Mouse (Mus musculus): ENCODE results near the gene Hnf1a.

DNA sequence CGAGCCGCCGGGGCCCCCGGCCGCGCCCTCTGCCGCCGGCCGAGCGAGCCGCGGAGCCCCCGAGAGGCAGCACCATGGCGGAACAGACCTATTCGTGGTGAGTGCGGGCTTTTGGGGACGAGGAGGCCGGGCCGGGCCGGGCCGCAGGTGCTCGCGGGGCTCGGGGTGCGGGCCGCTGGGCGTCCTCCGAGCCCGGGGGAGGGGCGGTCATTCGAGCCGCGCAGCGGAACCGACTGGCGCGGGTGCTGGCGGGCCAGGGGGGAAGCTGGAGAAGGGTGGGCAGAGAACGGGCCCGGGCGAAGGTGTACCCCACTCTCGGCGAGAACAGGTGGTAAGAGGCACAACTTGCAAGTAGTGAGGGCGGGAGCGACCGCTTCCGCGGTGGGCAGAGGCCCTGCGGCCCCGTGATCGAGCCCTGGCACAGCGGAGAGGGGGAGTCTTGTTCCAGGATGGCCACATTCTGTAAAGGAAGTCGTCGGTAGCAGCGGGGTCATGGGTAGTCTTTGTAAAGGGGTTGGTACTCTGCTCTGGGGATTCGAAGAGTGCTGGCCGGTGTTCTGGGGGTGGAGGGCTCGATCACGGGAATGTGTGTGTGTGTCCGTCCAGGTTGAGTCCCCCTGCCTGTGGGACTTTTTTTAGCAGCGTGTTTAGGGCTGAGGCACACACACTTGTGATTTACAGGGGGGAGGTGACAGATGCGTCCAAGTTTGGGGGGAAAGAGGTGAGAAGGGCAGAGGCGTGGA, 40.8 kb upstream of the Hnf1a start:
- TF ChIP-seq CTCF (conservative IDR thresholded peaks at IDR 0.05; ENCODE audit: low read length) (no peak), POU5F1 (IDR thresholded peaks at IDR 0.05; ENCODE audit: borderline replicate concordance, low read length) (no peak)

Measured in E14TG2a.4 (cell line).